Mouse (Mus musculus) limb, embryonic 11.5 days (tissue): ENCODE results near the gene Hist1h2ag. TPM values are rescaled to one million over a fixed set of nuclear protein-coding genes. Genes with fewer than 3 reads are reported as not detected.

Source experiments
- ATAC-seq: fragments of 200-750 bp; cut with Nextera tagmentation; 2 replicates; pipeline ENCODE4 v1.8.0; 2017; ENCODE audit warnings: low read depth; ENCODE audit not compliant: insufficient number of reproducible peaks, low FRiP score, low TSS enrichment
- DNase-seq: peaks from one replicate; pipeline ENCODE4 v3.0.0-alpha.2; 2015; ENCODE audit warnings: low spot score
- H3K27ac ChIP-seq: fragments of 300-500 bp; sonication (generic); replicated peaks from 2 replicates; pipeline ENCODE4 v1.5.1; 2014; ENCODE audit warnings: low read depth, mild to moderate bottlenecking, low read length
- H3K27me3 ChIP-seq: fragments of 300-500 bp; sonication (generic); 2 replicates; pipeline ENCODE4 v1.6.1; 2014; ENCODE audit warnings: mild to moderate bottlenecking, low read length, mixed read lengths; ENCODE audit not compliant: control insufficient read depth, insufficient read depth
- H3K36me3 ChIP-seq: fragments of 300-500 bp; sonication (generic); 2 replicates; pipeline ENCODE4 v1.6.1; 2014; ENCODE audit warnings: mild to moderate bottlenecking, low read length, moderate library complexity, mixed read lengths; ENCODE audit not compliant: control insufficient read depth, insufficient read depth
- H3K4me1 ChIP-seq: fragments of 300-500 bp; sonication (generic); 2 replicates; pipeline ENCODE4 v1.6.1; 2014; ENCODE audit warnings: low read length, mixed read lengths; ENCODE audit not compliant: control insufficient read depth, insufficient read depth
- H3K4me2 ChIP-seq: fragments of 300-500 bp; sonication (generic); 2 replicates; pipeline ENCODE4 v1.6.1; 2014; ENCODE audit warnings: low read depth, mild to moderate bottlenecking, moderate library complexity; ENCODE audit not compliant: severe bottlenecking
- H3K4me3 ChIP-seq: fragments of 300-500 bp; sonication (generic); 2 replicates; pipeline ENCODE4 v1.5.1; 2014; ENCODE audit warnings: low read depth, low read length
- H3K9ac ChIP-seq: fragments of 300-500 bp; sonication (generic); 2 replicates; pipeline ENCODE4 v1.6.1; 2014; ENCODE audit warnings: mild to moderate bottlenecking, low read length
- H3K9me3 ChIP-seq: fragments of 300-500 bp; sonication (generic); 2 replicates; pipeline ENCODE4 v1.6.1; 2016; ENCODE audit warnings: low read length; ENCODE audit not compliant: control insufficient read depth
- WGBS: fragments of 180-500 bp; shearing (Covaris S2); extraction: QIAGEN DNeasy Blood & Tissue Kit; methylation state at CpG from one replicate; pipeline ENCODE4 v1.1.7; 2014; 5-methylcytosine and 5-hydroxymethylcytosine counted together
- polyA plus RNA-seq: library from polyadenylated mRNA; unstranded; fragments of >200 nt; fragmentation: Nextera tagmentation; extraction: Ambion mirVana; gene quantifications from 2 replicates; pipeline ENCODE4 v1.2.1, GENCODE M21; 2014

Hist1h2ag gene
- polyA plus RNA-seq, 1 experiment from 2014 or later, result 75.3 TPM

DNA sequence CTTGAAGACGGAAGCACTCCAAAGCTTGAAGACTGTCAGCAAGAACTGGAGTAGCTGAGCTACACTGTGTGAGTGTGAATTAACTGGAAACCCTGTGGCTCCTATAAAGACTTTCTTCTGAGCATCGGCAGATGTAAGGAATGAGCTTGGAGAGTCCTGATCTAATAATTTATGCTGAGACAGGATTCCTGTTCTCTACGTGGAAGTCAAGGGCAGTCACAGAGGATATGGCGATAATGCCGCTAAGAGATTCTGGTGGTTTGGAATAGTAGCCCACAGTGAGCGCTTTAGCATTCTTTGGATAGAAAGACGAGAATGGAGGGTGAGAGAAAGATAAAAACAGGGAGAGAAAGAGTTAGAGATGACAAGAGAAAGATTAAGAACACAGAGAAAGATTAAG lies 34.9 kb downstream of the Hist1h2ag start:
- Histone ChIP-seq H3K9ac (no peak overlapping the region), H3K27ac (no peak overlapping the region), H3K4me1 (no peaks in the 10 kb centered on the region; the same call in 1 of the 2 replicates), H3K9me3 (no peaks in the 10 kb centered on the region), H3K36me3 (no peaks in the 10 kb centered on the region), H3K4me3 (no peak overlapping the region), H3K27me3 (peaks cover 85% of the 10 kb centered on the region), H3K4me2 (no peak overlapping the region; the same call in 1 of the 2 replicates)
- ATAC-seq (no peak), DNase-seq (no peak)
- 51% methylated on average over 7 of the region's 7 CpGs for WGBS

DNA sequence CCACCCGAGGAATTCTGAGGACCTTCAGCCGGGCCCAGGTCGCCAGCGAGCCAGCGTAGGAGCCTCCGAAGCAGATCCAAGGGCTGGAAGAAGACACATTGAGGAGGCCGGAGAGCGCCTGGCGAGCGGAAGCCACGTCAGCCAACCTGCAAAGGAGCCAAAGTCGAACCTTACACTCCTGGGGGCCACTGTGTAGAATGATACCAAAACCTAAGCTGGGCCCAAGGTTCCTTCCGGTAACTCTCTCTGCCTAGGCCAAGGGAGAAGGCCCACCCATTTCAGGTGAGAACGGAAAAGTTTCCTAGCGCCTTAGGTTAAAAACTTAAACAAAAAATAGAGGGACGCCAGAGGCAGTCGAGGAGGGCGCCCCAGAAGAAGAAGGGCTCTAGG lies 35.6 kb downstream of the Hist1h2ag start:
- WGBS, result 2% methylated on average over 18 of the region's 18 CpGs
- ATAC-seq (no peak), DNase-seq (no peak)
- Histone ChIP-seq H3K27me3 (peaks cover 82% of the 10 kb centered on the region), H3K4me3 (peak overlapping the region; percentile 49), H3K9me3 (no peaks in the 10 kb centered on the region), H3K4me1 (no peaks in the 10 kb centered on the region; the same call in 1 of the 2 replicates), H3K27ac (no peak overlapping the region), H3K9ac (no peak overlapping the region), H3K36me3 (no peaks in the 10 kb centered on the region), H3K4me2 (peak overlapping the region; percentile 91)

DNA sequence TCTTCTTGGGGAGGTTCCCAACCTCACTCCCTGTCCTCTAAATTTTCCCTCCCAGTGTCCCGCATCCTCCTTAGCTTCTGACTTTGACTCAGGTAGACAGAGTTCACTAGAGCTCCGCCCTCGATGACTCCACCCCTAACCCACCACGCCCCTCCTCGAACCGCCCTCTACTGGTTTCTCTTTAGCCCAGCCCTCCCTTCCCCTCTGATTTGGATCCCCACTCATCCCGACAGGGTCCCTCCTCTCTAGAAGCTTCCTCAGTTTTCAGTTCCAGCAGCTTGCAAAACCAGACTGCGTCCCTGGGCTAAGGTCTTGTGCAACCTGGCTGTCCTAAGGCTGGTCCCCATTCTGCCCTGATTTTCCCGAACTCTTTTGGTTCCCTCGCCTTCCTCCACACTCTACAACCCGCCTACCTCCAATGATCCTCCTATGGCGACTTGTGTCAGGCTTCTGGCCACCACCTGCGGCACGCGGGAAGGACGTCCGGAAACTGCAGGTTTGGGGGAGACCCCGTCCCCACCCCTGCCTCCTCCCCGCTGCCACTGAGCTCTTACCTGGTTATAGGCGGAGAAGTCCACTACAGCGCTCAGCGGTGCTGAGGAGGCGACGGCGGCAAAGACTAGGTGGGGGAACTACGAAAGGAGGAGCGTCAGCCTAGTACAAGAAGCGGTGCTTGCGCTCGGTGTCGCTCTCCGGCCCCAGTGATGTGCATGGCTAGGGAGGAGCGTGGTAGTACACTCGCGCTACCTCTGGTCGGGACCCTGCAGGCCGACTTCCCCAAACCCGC lies 36.2 kb downstream of the Hist1h2ag start:
- no peaks in the 10 kb centered on the region for H3K36me3 ChIP-seq
- peak overlapping the region; percentile 91 for H3K4me2 ChIP-seq
- no peaks in the 10 kb centered on the region for H3K9me3 ChIP-seq
- ATAC-seq (peak; percentile 87), DNase-seq (peak; percentile 78)
- under 1% methylated on average over 38 of the region's 38 CpGs for WGBS
- H3K4me3 ChIP-seq, result peak overlapping the region; percentile 49
- H3K27ac ChIP-seq, result no peak overlapping the region
- peaks cover 85% of the 10 kb centered on the region for H3K27me3 ChIP-seq
- H3K9ac ChIP-seq, result no peak overlapping the region
- H3K4me1 ChIP-seq, result no peaks in the 10 kb centered on the region; the same call in 1 of the 2 replicates

DNA sequence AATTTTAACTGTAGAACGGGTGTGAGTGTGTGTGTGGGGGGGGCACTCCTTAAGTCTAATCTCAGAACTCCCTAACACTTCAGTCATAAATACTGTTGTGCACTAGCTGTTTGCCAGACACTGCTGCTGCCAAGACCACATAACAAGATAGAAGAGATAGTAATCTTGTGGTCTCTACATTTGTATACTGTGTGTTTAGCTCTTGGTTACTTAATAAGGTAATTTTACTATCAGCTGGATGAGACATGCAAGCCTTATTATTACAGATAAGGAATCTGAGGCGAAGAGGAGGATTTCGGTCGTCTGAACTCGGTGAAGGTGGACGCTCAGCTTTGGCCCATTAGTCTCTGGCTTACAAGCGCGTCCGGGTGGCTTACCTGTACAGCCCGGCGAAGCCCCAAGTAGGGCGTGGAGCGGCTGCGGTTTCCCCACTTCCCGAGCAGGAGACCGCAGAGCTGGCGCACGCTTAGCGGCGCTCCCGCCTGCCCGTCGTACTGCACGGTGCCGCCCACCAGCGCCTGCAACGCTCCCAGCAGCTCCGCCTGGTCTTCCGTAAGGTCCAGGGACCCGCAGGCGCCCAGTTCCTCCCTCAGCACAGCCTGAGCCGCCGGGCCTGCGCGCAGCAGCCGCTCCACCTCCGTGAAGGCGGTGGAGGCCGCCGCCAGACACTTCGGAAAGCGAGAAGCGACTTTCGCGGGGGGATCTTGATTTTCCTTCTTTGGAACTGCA lies 37.0 kb downstream of the Hist1h2ag start:
- ATAC-seq, result peak; percentile 84
- under 1% methylated on average over 45 of the region's 45 CpGs for WGBS

DNA sequence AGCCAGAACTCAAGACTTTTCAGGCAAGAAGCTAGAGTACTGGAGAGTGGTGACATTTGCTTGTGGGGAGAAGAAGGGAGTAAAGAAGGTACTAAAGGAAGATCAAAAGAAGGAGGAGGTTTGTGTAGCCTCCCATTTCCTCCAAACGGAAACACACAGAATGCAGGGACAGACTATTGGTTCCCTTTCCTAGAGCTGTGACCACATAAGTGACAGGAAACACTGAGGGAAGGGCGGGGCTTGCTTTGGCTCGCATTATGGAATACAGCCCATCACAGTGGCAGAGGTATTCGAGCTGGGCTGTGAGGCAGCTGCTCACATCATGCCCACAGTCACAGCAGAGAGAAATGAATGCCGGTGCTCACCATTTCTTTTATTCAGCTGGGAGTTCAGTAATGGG lies 40.9 kb downstream of the Hist1h2ag start:
- Histone ChIP-seq H3K27ac (no peak overlapping the region), H3K36me3 (no peaks in the 10 kb centered on the region), H3K4me3 (no peak overlapping the region), H3K27me3 (peaks cover 82% of the 10 kb centered on the region), H3K9ac (no peak overlapping the region), H3K4me2 (no peak overlapping the region), H3K9me3 (no peaks in the 10 kb centered on the region), H3K4me1 (peaks cover 1% of the 10 kb centered on the region)
- 25% methylated on average over 5 of the region's 5 CpGs for WGBS
- DNase-seq (no peak), ATAC-seq (no peak)

More for the DNA sequence above, 37.0 kb downstream of the Hist1h2ag start:
- Histone ChIP-seq H3K9me3 (no peaks in the 10 kb centered on the region), H3K9ac (0 out of 2 replicates have a peak overlapping the region, but pooled peaks have one; percentile 5), H3K27ac (no peak overlapping the region), H3K4me2 (peak overlapping the region; percentile 91), H3K4me3 (peak overlapping the region; percentile 49), H3K36me3 (no peaks in the 10 kb centered on the region), H3K4me1 (no peaks in the 10 kb centered on the region; the same call in 1 of the 2 replicates), H3K27me3 (peaks cover 86% of the 10 kb centered on the region)
- peak; percentile 71 for DNase-seq

DNA sequence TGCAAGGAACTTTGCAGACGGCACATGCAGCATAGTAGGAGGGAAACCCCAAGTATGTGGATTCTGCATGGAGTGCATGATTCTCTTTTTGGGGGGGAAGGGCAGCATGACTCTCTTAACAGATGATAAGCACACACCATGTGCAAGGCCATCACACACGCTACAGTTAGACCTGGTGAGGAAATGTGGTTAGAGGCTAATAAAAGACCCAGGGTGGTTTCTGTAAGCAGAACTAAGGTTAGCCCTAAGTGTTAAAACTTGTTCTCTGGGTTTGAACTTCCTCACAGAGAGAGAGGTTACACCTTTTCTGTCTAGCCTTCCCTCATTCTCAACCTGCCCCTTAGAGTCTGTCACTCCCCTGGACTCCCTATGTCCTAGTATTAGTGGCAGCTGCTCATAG lies 41.4 kb downstream of the Hist1h2ag start:
- H3K9ac ChIP-seq, result no peak overlapping the region
- no peak overlapping the region for H3K4me3 ChIP-seq
- ATAC-seq (no peak), DNase-seq (no peak)
- peaks cover 3% of the 10 kb centered on the region; the same call in 1 of the 2 replicates for H3K4me1 ChIP-seq
- no peaks in the 10 kb centered on the region for H3K36me3 ChIP-seq
- no peak overlapping the region for H3K27ac ChIP-seq
- H3K4me2 ChIP-seq, result no peak overlapping the region
- H3K27me3 ChIP-seq, result peaks cover 82% of the 10 kb centered on the region
- no peaks in the 10 kb centered on the region for H3K9me3 ChIP-seq
- 52% methylated on average over 2 of the region's 2 CpGs for WGBS

DNA sequence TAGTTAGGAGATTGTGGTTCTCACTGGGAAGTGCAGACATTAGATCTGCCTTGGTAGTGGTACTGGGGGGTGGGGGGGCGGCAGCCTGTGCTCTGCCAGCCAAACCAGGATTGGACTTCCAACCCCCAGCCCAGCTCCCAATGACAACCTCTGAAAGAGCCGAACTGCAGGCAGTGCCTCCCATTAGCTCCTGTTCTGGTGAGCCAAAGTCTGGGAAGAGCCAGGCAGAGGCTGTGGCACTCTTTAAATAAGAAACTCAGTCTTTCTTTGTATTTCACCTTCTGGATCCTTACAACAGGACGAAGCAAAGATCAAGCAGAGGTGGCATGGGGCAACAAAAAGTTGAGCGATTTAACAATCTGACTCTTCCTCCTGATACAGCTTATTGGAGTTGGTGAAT lies 43.6 kb downstream of the Hist1h2ag start:
- peaks cover 73% of the 10 kb centered on the region for H3K27me3 ChIP-seq
- ATAC-seq (no peak), DNase-seq (no peak)
- H3K4me1 ChIP-seq, result peaks cover 10% of the 10 kb centered on the region
- no peaks in the 10 kb centered on the region for H3K9me3 ChIP-seq
- H3K4me2 ChIP-seq, result no peak overlapping the region
- H3K36me3 ChIP-seq, result no peaks in the 10 kb centered on the region
- WGBS, result 33% methylated on average over 4 of the region's 4 CpGs
- H3K27ac ChIP-seq, result no peak overlapping the region
- H3K4me3 ChIP-seq, result no peak overlapping the region
- H3K9ac ChIP-seq, result no peak overlapping the region

DNA sequence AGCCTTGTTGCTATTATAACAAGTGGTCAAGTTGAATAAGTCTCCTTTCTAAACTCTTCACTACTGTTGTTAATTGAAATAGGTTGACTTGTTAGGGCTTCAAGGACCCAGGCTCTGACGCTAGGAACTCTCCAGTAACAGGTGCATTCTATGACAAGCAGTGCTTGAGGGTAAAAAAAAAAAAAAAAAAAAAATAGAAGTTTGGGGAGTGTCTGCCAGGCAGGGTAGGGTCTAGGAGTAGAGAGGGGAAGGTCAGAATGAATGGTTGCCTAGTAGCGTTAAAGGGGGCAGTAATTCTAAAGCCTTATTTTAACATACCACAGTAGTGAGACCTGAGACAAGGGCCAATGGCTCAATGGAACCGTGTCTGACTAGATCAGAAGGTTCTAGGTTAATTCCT lies 44.3 kb downstream of the Hist1h2ag start:
- Histone ChIP-seq H3K27me3 (peaks cover 67% of the 10 kb centered on the region), H3K4me3 (no peak overlapping the region), H3K4me1 (peaks cover 10% of the 10 kb centered on the region), H3K27ac (no peak overlapping the region), H3K9ac (no peak overlapping the region), H3K36me3 (no peaks in the 10 kb centered on the region), H3K4me2 (no peak overlapping the region), H3K9me3 (no peaks in the 10 kb centered on the region)
- DNase-seq (no peak), ATAC-seq (no peak)
- 23% methylated on average over 3 of the region's 3 CpGs for WGBS
